8 mouse cellular contexts compared by ENCODE assay signal in genomic region chr11:79703452-79703851, GRCm38 (mm10).
DNase-seq lines count a peak whose midpoint lies in the region; ATAC-seq and TF ChIP-seq lines count a peak whose summit lies in the region.

No protein-coding gene starts in this region.

- H3K4me2 ChIP-seq in heart, embryonic 14.5 days (ENCODE audit: low read length), result peak overlapping the region; percentile 87

- H3K4me3 ChIP-seq in ES-Bruce4 (ENCODE audit: low read depth, low read length), result peak overlapping the region; percentile 91
- peak overlapping the region; percentile 80 to 97 for H3K4me3 ChIP-seq in heart, embryonic 14.5 days (ENCODE audit: control insufficient read depth in 1 of 2, insufficient read depth in 1 of 2, low read depth in 1 of 2, low read length in 2 of 2)

- no peak for TF ChIP-seq POLR2A in ES-Bruce4 (IDR thresholded peaks at IDR 0.05; ENCODE audit: insufficient read depth, low read length)

- H3K27ac ChIP-seq in ES-Bruce4 (ENCODE audit: insufficient read depth, low read length), result no peak overlapping the region
- H3K27ac ChIP-seq in heart, embryonic 14.5 days (replicated peaks in 1 of 2; ENCODE audit: control insufficient read depth in 1 of 2, insufficient read depth in 1 of 2, low read depth in 2 of 2, low read length in 2 of 2), result peak overlapping the region; percentile 98 to 99

- H3K9me3 ChIP-seq in ES-Bruce4 (replicated peaks; ENCODE audit: control insufficient read depth, insufficient read depth, low read length, poor library complexity, severe bottlenecking), result no peaks in the 10 kb centered on the region
- no peaks in the 10 kb centered on the region for H3K9me3 ChIP-seq in heart, embryonic 14.5 days (ENCODE audit: control insufficient read depth, low read length)

- WGBS in heart, embryonic 14.5 days, result 4% methylated on average over 5 of the region's 5 CpGs

- DNase-seq in A20 (ENCODE audit: low read depth, low spot score), result peak; percentile 79
- DNase-seq in embryo, embryonic 10 days (ENCODE audit: low spot score), result peak; percentile 75
- DNase-seq in kidney, postnatal 10 days, result peak; percentile 61
- peak; percentile 73 for DNase-seq in lung, postnatal 36 days
- peak; percentile 50 for DNase-seq in spleen, adult 12 weeks (ENCODE audit: low spot score)
- DNase-seq in urinary bladder, postnatal 36 days (ENCODE audit: low spot score in 2 of 2), result no peak

- no peaks in the 10 kb centered on the region for H3K36me3 ChIP-seq in ES-Bruce4 (ENCODE audit: control insufficient read depth, insufficient read depth, low read length, poor library complexity, severe bottlenecking)
- H3K36me3 ChIP-seq in heart, embryonic 14.5 days (ENCODE audit: control insufficient read depth, insufficient read depth, low read length), result peaks cover 20% of the 10 kb centered on the region

- no peaks in the 10 kb centered on the region for H3K27me3 ChIP-seq in ES-Bruce4 (ENCODE audit: control insufficient read depth, insufficient read depth, low read length, poor library complexity, severe bottlenecking)
- no peaks in the 10 kb centered on the region for H3K27me3 ChIP-seq in heart, embryonic 14.5 days (ENCODE audit: control insufficient read depth, insufficient read depth, low read length)

- TF ChIP-seq EP300 in ES-Bruce4 (IDR thresholded peaks at IDR 0.05; ENCODE audit: insufficient read depth, low read depth, low read length), result no peak

- ATAC-seq in heart, embryonic 14.5 days (ENCODE audit: insufficient number of reproducible peaks, insufficient read depth, low FRiP score, low read depth), result no peak

- H3K4me1 ChIP-seq in ES-Bruce4 (ENCODE audit: control insufficient read depth, insufficient read depth, low read length), result peaks cover 3% of the 10 kb centered on the region
- peaks cover 5 to 30% of the 10 kb centered on the region in 2 experiments for H3K4me1 ChIP-seq in heart, embryonic 14.5 days (ENCODE audit: control insufficient read depth in 2 of 2, insufficient read depth in 2 of 2, low read length in 2 of 2)

- peak overlapping the region; percentile 71 for H3K9ac ChIP-seq in ES-Bruce4 (ENCODE audit: low read depth, poor library complexity, severe bottlenecking)
- peak overlapping the region; percentile 96 for H3K9ac ChIP-seq in heart, embryonic 14.5 days (ENCODE audit: low read length)

- no peak for TF ChIP-seq CTCF in ES-Bruce4 (IDR thresholded peaks at IDR 0.05; ENCODE audit: low read depth, low read length)

Comparison
In these comparisons a context has a peak if more than half of its experiments do, and no peak if none do; other contexts are left out.
1. DNase-seq: peak in A20 (single experiment), embryo, embryonic 10 days (single experiment), kidney, postnatal 10 days (single experiment), lung, postnatal 36 days (single experiment) and spleen, adult 12 weeks (single experiment); none in urinary bladder, postnatal 36 days (0 of 2).